Mouse (Mus musculus): ENCODE data around the gene Ap2a2. TPM values are rescaled to one million over a fixed set of nuclear protein-coding genes. Genes with fewer than 3 reads are reported as not detected.

The Ap2a2 gene
- 65.0 TPM for total RNA-seq (2023)

GRCm38 (mm10) chr7:141561682-141562391 is at the start of gene Ap2a2:
Gene Ap2a2, plus strand, starts transcription at chr7:141562173.

GRCm38 (mm10) chr7:141539556-141540311 is 22.2 kb upstream of the Ap2a2 start, which contains the start of gene Chid1:
Gene Chid1, minus strand, starts transcription at chr7:141539857.

Other genes with a start within 250 kb of the Ap2a2 start
- 68.8 TPM for gene Deaf1, start 234.5 kb upstream of the Ap2a2 start, total RNA-seq (2023)
- gene Tmem80, start 234.4 kb upstream of the Ap2a2 start, total RNA-seq (2023): 24.8 TPM
- 0.65 TPM for gene Eps8l2, start 223.3 kb upstream of the Ap2a2 start, total RNA-seq (2023)
- 98.5 TPM for gene Taldo1, start 170.0 kb upstream of the Ap2a2 start, total RNA-seq (2023)
- gene Gatd1, start 148.0 kb upstream of the Ap2a2 start, total RNA-seq (2023): 37.5 TPM
- gene Cend1, start 132.7 kb upstream of the Ap2a2 start, total RNA-seq (2023): not detected
- 49.9 TPM for gene Slc25a22, start 124.3 kb upstream of the Ap2a2 start, total RNA-seq (2023)
- 2.7 TPM for gene Pidd1, start 118.1 kb upstream of the Ap2a2 start, total RNA-seq (2023)
- 3,316 TPM for gene Rplp2, start 114.8 kb upstream of the Ap2a2 start, total RNA-seq (2023)
- gene Pnpla2, start 107.0 kb upstream of the Ap2a2 start, total RNA-seq (2023): 61.0 TPM
- 1.7 TPM for gene Cracr2b, start 101.1 kb upstream of the Ap2a2 start, total RNA-seq (2023)
- gene Cd151, start 94.8 kb upstream of the Ap2a2 start, total RNA-seq (2023): 8.9 TPM
- 19.9 TPM for gene Polr2l, start 87.0 kb upstream of the Ap2a2 start, total RNA-seq (2023)
- gene Tspan4, start 86.9 kb upstream of the Ap2a2 start, total RNA-seq (2023): 2.1 TPM
- gene Chid1, start 22.3 kb upstream of the Ap2a2 start, total RNA-seq (2023): 20.9 TPM
- not detected for gene Muc6, start 93.1 kb downstream of the Ap2a2 start, total RNA-seq (2023)
- 0.35 TPM for gene Muc2, start 128.2 kb downstream of the Ap2a2 start, total RNA-seq (2023)
- not detected for gene Muc5ac, start 226.8 kb downstream of the Ap2a2 start, total RNA-seq (2023)